In genomic region chr1:76039029-76039655, GRCm38 (mm10) we compare ENCODE assay signal across 10 mouse cellular contexts.
DNase-seq lines count a peak whose midpoint lies in the region; ATAC-seq and TF ChIP-seq lines count a peak whose summit lies in the region.
"Had no signal": no experiment of that assay in that cellular context is flagged by ENCODE, and none has a peak within 500 bp of the region (broad histone marks: within the 10 kb centered on the region; RNA-seq: fewer than 3 reads in every experiment).

No protein-coding gene starts in this region.

- no peak overlapping the region for H3K9ac ChIP-seq in intestine, postnatal 0 days (ENCODE audit: low read depth, low read length)
- no peak overlapping the region for H3K9ac ChIP-seq in intestine, embryonic 15.5 days
- H3K9ac ChIP-seq in heart, embryonic 15.5 days, result no peak overlapping the region
- H3K9ac ChIP-seq: embryonic facial prominence, embryonic 12.5 days; liver, embryonic 14.5 days had no signal

- H3K27me3 ChIP-seq in intestine, postnatal 0 days (replicated peaks; ENCODE audit: control insufficient read depth, insufficient read depth, low read length), result no peaks in the 10 kb centered on the region
- no peaks in the 10 kb centered on the region for H3K27me3 ChIP-seq in intestine, embryonic 15.5 days (replicated peaks)
- no peaks in the 10 kb centered on the region for H3K27me3 ChIP-seq in heart, embryonic 15.5 days
- H3K27me3 ChIP-seq: embryonic facial prominence, embryonic 12.5 days had no signal

- 52% methylated on average over 4 of the region's 4 CpGs for WGBS in intestine, postnatal 0 days
- WGBS in intestine, embryonic 15.5 days, result 54% methylated on average over 4 of the region's 4 CpGs
- WGBS in heart, embryonic 15.5 days, result 37% methylated on average over 4 of the region's 4 CpGs

- no peak overlapping the region for H3K27ac ChIP-seq in intestine, postnatal 0 days (ENCODE audit: low read depth, low read length)
- no peak overlapping the region for H3K27ac ChIP-seq in intestine, embryonic 15.5 days
- no peak overlapping the region for H3K27ac ChIP-seq in cortical plate, adult 2 months (ENCODE audit: insufficient read depth, low read length)
- H3K27ac ChIP-seq in heart, embryonic 15.5 days, result peak overlapping the region; percentile 78
- H3K27ac ChIP-seq: embryonic facial prominence, embryonic 12.5 days; liver, embryonic 14.5 days had no signal

- H3K4me3 ChIP-seq in intestine, postnatal 0 days (ENCODE audit: low read depth, low read length), result no peak overlapping the region
- no peak overlapping the region for H3K4me3 ChIP-seq in intestine, embryonic 15.5 days (replicated peaks)
- H3K4me3 ChIP-seq in cortical plate, adult 2 months (ENCODE audit: insufficient read depth, low read length), result no peak overlapping the region
- no peak overlapping the region for H3K4me3 ChIP-seq in heart, embryonic 15.5 days
- H3K4me3 ChIP-seq: embryonic facial prominence, embryonic 12.5 days had no signal

- no peak for ATAC-seq in intestine, postnatal 0 days
- no peak for ATAC-seq in intestine, embryonic 15.5 days
- ATAC-seq in heart, embryonic 15.5 days (replicated peaks; ENCODE audit: insufficient number of reproducible peaks, insufficient read depth, low FRiP score, low read depth), result peak; percentile 96
- no peak for ATAC-seq in megakaryocyte, adult 5-6 weeks (ENCODE audit: poor library complexity, severe bottlenecking)

- H3K4me2 ChIP-seq in intestine, postnatal 0 days (replicated peaks; ENCODE audit: low read depth), result no peak overlapping the region
- H3K4me2 ChIP-seq in intestine, embryonic 15.5 days (replicated peaks), result no peak overlapping the region
- no peak overlapping the region for H3K4me2 ChIP-seq in heart, embryonic 15.5 days
- H3K4me2 ChIP-seq: embryonic facial prominence, embryonic 12.5 days had no signal

- DNase-seq in left cerebral cortex, adult 11 months (ENCODE audit: low spot score), result peak; percentile 57
- peak; percentile 76 for DNase-seq in retina, postnatal 1 day
- DNase-seq in adipocyte (ENCODE audit: low spot score), result no peak

- no peaks in the 10 kb centered on the region for H3K36me3 ChIP-seq in intestine, postnatal 0 days (ENCODE audit: control insufficient read depth, insufficient read depth)
- no peaks in the 10 kb centered on the region for H3K36me3 ChIP-seq in intestine, embryonic 15.5 days
- H3K36me3 ChIP-seq in heart, embryonic 15.5 days, result no peaks in the 10 kb centered on the region
- H3K36me3 ChIP-seq: embryonic facial prominence, embryonic 12.5 days had no signal

- TF ChIP-seq POLR2A in cortical plate, adult 2 months (IDR thresholded peaks at IDR 0.05; ENCODE audit: extremely low read depth, insufficient read depth, low read length), result no peak

- 0 out of 2 replicates have a peak, but pooled peaks have one; percentile 22 for TF ChIP-seq CTCF in intestine, postnatal 0 days (IDR thresholded peaks at IDR 0.05; ENCODE audit: low read depth)
- TF ChIP-seq CTCF in cortical plate, adult 2 months (IDR thresholded peaks at IDR 0.05; ENCODE audit: extremely low read depth, insufficient read depth, low read length), result 0 out of 2 replicates have a peak, but pooled peaks have one; percentile 20

- H3K4me1 ChIP-seq in intestine, postnatal 0 days (replicated peaks; ENCODE audit: control insufficient read depth, insufficient read depth, low read length), result no peaks in the 10 kb centered on the region
- no peaks in the 10 kb centered on the region for H3K4me1 ChIP-seq in intestine, embryonic 15.5 days (replicated peaks)
- no peaks in the 10 kb centered on the region for H3K4me1 ChIP-seq in cortical plate, adult 2 months (ENCODE audit: control insufficient read depth, insufficient read depth, low read length)
- peaks cover 12% of the 10 kb centered on the region; the same call in 1 of the 2 replicates for H3K4me1 ChIP-seq in heart, embryonic 15.5 days (replicated peaks)
- H3K4me1 ChIP-seq: embryonic facial prominence, embryonic 12.5 days had no signal

- no peaks in the 10 kb centered on the region for H3K9me3 ChIP-seq in intestine, postnatal 0 days (ENCODE audit: control insufficient read depth)
- H3K9me3 ChIP-seq in intestine, embryonic 15.5 days, result no peaks in the 10 kb centered on the region
- no peaks in the 10 kb centered on the region for H3K9me3 ChIP-seq in heart, embryonic 15.5 days (replicated peaks)
- H3K9me3 ChIP-seq: embryonic facial prominence, embryonic 12.5 days had no signal
